Mouse (Mus musculus): ENCODE measurements around the gene Gm27235. TPM values are rescaled to one million over a fixed set of nuclear protein-coding genes. Genes with fewer than 3 reads are reported as not detected.
"Not testable (repeated sequence)": the region's sequence is repeated elsewhere in the genome, so short reads cannot be mapped to it uniquely, and the experiment has no call there.

The Gm27235 gene
- total RNA-seq (2021): not detected

GRCm38 (mm10) chr9:35790001-35790400 lies at the start of gene Gm27235, which contains the start of gene D730048I06Rik:
Gene Gm27235 (minus strand): TSS chr9:35790101.
Gene D730048I06Rik (minus strand): TSS chr9:35790112.
- DNase-seq (ENCODE audit: extremely low spot score in 1 of 2, low spot score in 1 of 2): no peak

- not testable (repeated sequence) for DNase-seq (ENCODE audit: extremely low spot score in 1 of 2, low spot score in 1 of 2)
Observed at GRCm38 (mm10) chr9:35817881-35818280, 28.0 kb upstream of the Gm27235 start.

GRCm38 (mm10) chr9:35798146-35798545 lies 8.2 kb upstream of the Gm27235 start:
- no peak for DNase-seq (ENCODE audit: extremely low spot score in 1 of 2, low spot score in 1 of 2)

GRCm38 (mm10) chr9:35778009-35778408 lies 11.9 kb downstream of the Gm27235 start, which contains the start of gene Gm17727:
Gene Gm17727 (minus strand): TSS chr9:35778109.
- DNase-seq (ENCODE audit: extremely low spot score in 1 of 2, low spot score in 1 of 2): no peak

- no peak for DNase-seq (ENCODE audit: extremely low spot score in 1 of 2, low spot score in 1 of 2)
Observed at GRCm38 (mm10) chr9:35756843-35757242, 33.1 kb downstream of the Gm27235 start.

- no peak for DNase-seq (ENCODE audit: extremely low spot score in 1 of 2, low spot score in 1 of 2)
Observed at GRCm38 (mm10) chr9:35740749-35741148, 49.2 kb downstream of the Gm27235 start, which contains the start of gene Gm17677. Gene Gm17677 (plus strand): TSS chr9:35741049.

Other genes with a start within 250 kb of the Gm27235 start
- 10 to 100 TPM; 14.1 to 14.9 TPM for gene Ddx25, start 231.6 kb downstream of the Gm27235 start, total RNA-seq (2021)
- 10 to 100 TPM; 11.3 to 12.0 TPM for gene Pus3, start 231.5 kb downstream of the Gm27235 start, total RNA-seq (2021)
- gene Pate2, start 219.8 kb downstream of the Gm27235 start, total RNA-seq (2021): 1 to 10 TPM in 1 of 2 experiments, under 1 TPM in 1; 0.62 to 1.5 TPM
- 10 to 100 TPM; 12.9 to 13.1 TPM for gene Hyls1, start 219.7 kb downstream of the Gm27235 start, total RNA-seq (2021)
- gene Pate4, start 178.2 kb downstream of the Gm27235 start, total RNA-seq (2021): not detected
- gene Pate3, start 141.9 kb downstream of the Gm27235 start, total RNA-seq (2021): not detected
- gene Pate1, start 102.7 kb downstream of the Gm27235 start, total RNA-seq (2021): not detected
- gene Gm17677, start 49.1 kb downstream of the Gm27235 start, total RNA-seq (2021): not detected
- not detected for gene Gm17727, start 12.0 kb downstream of the Gm27235 start, total RNA-seq (2021)
- not detected for gene D730048I06Rik, start within 50 bp of the Gm27235 start, total RNA-seq (2021)
- not detected for gene 9230110F15Rik, start 54.0 kb upstream of the Gm27235 start, total RNA-seq (2021)
- gene 9230113P08Rik, start 118.3 kb upstream of the Gm27235 start, total RNA-seq (2021): not detected

Measured in layer of hippocampus, postnatal 25 days (tissue).